Mouse (Mus musculus): ENCODE data around the gene Dffa. TPM values are rescaled to one million over a fixed set of nuclear protein-coding genes. Genes with fewer than 3 reads are reported as not detected.

Dffa gene
- total RNA-seq, 2 experiments from 2014 or later: 57.5 to 65.1 TPM

Other genes with a start within 250 kb of the Dffa start
- gene Pex14, start 4.3 kb upstream of the Dffa start, total RNA-seq (2021): 10 to 100 TPM; 18.6 to 20.2 TPM
- gene Cort, start 22.6 kb downstream of the Dffa start, total RNA-seq (2021): not detected
- 1 to 10 TPM; 5.0 to 6.1 TPM for gene Cenps, start 33.5 kb downstream of the Dffa start, total RNA-seq (2021)
- 10 to 100 TPM; 14.6 to 14.8 TPM for gene Pgd, start 62.6 kb downstream of the Dffa start, total RNA-seq (2021)
- 100 to 1,000 TPM; 259 to 283 TPM for gene Kif1b, start 203.5 kb downstream of the Dffa start, total RNA-seq (2021)